Mouse (Mus musculus) embryonic facial prominence, embryonic 15.5 days (tissue): ENCODE data around the gene Taldo1. TPM values are rescaled to one million over a fixed set of nuclear protein-coding genes. Genes with fewer than 3 reads are reported as not detected.

Experiments used
- ATAC-seq: fragments of 200-750 bp; cut with Nextera tagmentation; 2 replicates; pipeline ENCODE4 v1.8.0; 2017; ENCODE audit warnings: low read depth, moderate TSS enrichment; ENCODE audit not compliant: insufficient number of reproducible peaks, low FRiP score, low TSS enrichment
- H3K27ac ChIP-seq: fragments of 300-500 bp; sonication (generic); replicated peaks from 2 replicates; pipeline ENCODE4 v1.5.1; 2015; ENCODE audit warnings: mild to moderate bottlenecking, inconsistent platforms
- H3K27me3 ChIP-seq: fragments of 300-500 bp; sonication (generic); 2 replicates; pipeline ENCODE4 v1.6.1; 2015; ENCODE audit warnings: inconsistent platforms
- H3K36me3 ChIP-seq: fragments of 300-500 bp; sonication (generic); 2 replicates; pipeline ENCODE4 v1.6.1; 2015; ENCODE audit warnings: mild to moderate bottlenecking, inconsistent platforms
- H3K4me1 ChIP-seq: fragments of 300-500 bp; sonication (generic); 2 replicates; pipeline ENCODE4 v1.6.1; 2015; ENCODE audit warnings: inconsistent platforms
- H3K4me2 ChIP-seq: fragments of 300-500 bp; sonication (generic); replicated peaks from 2 replicates; pipeline ENCODE4 v1.6.1; 2015; ENCODE audit warnings: mild to moderate bottlenecking, inconsistent platforms
- H3K4me3 ChIP-seq: fragments of 300-500 bp; sonication (generic); replicated peaks from 2 replicates; pipeline ENCODE4 v1.5.1; 2015; ENCODE audit warnings: mild to moderate bottlenecking, inconsistent platforms
- H3K9ac ChIP-seq: fragments of 300-500 bp; sonication (generic); 2 replicates; pipeline ENCODE4 v1.6.1; 2015; ENCODE audit warnings: inconsistent platforms
- H3K9me3 ChIP-seq: fragments of 300-500 bp; sonication (generic); replicated peaks from 2 replicates; pipeline ENCODE4 v1.6.1; 2016; ENCODE audit warnings: inconsistent platforms
- WGBS: fragments of 180-500 bp; shearing (Covaris S2); methylation state at CpG from one replicate; pipeline ENCODE4 v1.1.7; 2015; 5-methylcytosine and 5-hydroxymethylcytosine counted together
- polyA plus RNA-seq: library from polyadenylated mRNA; unstranded; fragments of >200 nt; fragmentation: Nextera tagmentation; extraction: Ambion mirVana; gene quantifications from 2 replicates; pipeline ENCODE4 v1.2.1, GENCODE M21; 2015

The Taldo1 gene
- polyA plus RNA-seq, 1 experiment from 2014 or later, result 280 TPM

DNA sequence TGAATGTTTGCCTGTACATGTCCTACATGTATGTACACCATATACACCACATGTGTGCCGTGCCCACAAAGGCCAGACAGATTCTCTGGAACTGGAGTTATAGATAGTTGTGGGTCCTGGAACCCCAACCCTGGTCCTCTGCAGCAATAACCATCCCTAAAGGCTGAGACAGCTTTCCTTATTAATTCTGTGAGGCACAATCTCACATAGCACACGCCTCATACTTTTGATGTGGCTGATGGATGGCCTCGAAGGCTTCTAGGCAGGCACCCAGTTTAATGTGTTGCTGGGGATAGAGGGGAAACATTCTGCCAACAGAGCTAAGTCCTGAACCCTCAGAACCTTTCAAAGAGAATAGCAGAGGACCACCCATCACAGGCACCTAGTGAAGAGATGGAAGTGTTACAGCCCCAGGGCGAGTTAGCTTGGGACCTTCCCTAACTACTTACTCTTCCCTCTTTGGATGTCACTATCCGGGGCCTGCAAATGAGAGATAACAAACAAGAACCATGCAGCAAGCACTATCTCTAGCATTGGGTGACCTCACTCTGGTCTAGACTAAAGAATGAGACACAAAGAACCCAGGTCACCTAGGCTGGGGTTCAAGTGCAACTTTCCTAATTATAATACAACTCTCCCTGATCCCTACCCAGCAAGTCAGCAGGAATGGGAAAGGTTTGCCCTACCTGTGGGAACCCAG, 27.5 kb upstream of the Taldo1 start:
- no peak for ATAC-seq
- H3K27ac ChIP-seq, result no peak overlapping the region
- 0 out of 2 replicates have a peak, but pooled peaks cover 8% of the 10 kb centered on the region for H3K4me1 ChIP-seq
- H3K36me3 ChIP-seq, result no peaks in the 10 kb centered on the region
- no peaks in the 10 kb centered on the region for H3K9me3 ChIP-seq
- H3K27me3 ChIP-seq, result peaks cover 25% of the 10 kb centered on the region
- 74% methylated on average over 5 of the region's 5 CpGs for WGBS
- no peak overlapping the region for H3K9ac ChIP-seq
- H3K4me2 ChIP-seq, result no peak overlapping the region
- no peak overlapping the region for H3K4me3 ChIP-seq

DNA sequence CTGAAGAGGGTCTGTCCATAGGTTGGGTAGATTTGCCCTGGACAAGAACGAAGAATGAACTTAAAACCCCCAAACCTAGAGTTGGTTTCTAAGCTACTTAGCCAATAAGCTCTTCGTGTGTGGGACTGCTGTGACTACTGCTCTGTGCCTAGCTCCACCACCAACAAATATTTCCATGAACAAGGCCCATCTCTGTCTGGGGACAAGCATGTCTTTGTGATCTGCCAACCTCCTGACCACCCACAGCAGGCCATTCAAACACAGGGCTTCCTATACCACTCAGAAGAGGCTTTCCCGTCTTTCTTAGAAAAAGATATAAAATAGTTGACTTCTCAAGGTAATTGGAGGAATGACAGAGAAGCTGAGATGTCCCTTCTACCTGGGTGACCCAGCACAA, 27.0 kb upstream of the Taldo1 start:
- no peak overlapping the region for H3K9ac ChIP-seq
- H3K27me3 ChIP-seq, result peaks cover 25% of the 10 kb centered on the region
- no peak overlapping the region for H3K4me3 ChIP-seq
- H3K36me3 ChIP-seq, result no peaks in the 10 kb centered on the region
- 0 out of 2 replicates have a peak, but pooled peaks cover 8% of the 10 kb centered on the region for H3K4me1 ChIP-seq
- 46% methylated on average over 3 of the region's 3 CpGs for WGBS
- H3K4me2 ChIP-seq, result no peak overlapping the region
- H3K27ac ChIP-seq, result no peak overlapping the region
- no peaks in the 10 kb centered on the region for H3K9me3 ChIP-seq
- no peak for ATAC-seq

DNA sequence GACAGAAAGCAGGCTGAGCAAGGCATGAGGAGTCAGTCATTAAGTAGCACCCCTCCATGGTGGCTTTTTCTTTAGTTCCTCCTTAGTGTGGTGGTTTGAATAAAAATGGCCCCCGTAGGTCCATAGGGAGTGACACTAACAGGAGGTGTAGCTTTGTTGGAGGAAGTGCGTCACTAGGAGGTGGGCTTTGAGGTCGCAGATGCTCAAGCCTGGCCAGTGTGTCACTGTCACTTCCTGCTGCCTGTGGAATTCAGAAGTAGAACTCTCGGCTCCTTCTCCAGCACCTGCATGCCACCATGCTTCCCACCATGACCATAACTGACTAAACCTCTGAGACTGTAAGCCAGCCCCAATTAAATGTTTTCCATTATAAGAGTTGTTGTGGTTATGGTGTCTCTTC, 24.6 kb upstream of the Taldo1 start:
- no peak for ATAC-seq
- Histone ChIP-seq H3K36me3 (no peaks in the 10 kb centered on the region), H3K4me1 (no peaks in the 10 kb centered on the region), H3K4me2 (no peak overlapping the region), H3K27ac (no peak overlapping the region), H3K9ac (no peak overlapping the region), H3K9me3 (no peaks in the 10 kb centered on the region), H3K27me3 (peaks cover 2% of the 10 kb centered on the region; the same call in 1 of the 2 replicates), H3K4me3 (no peak overlapping the region)
- 74% methylated on average over 4 of the region's 4 CpGs for WGBS

DNA sequence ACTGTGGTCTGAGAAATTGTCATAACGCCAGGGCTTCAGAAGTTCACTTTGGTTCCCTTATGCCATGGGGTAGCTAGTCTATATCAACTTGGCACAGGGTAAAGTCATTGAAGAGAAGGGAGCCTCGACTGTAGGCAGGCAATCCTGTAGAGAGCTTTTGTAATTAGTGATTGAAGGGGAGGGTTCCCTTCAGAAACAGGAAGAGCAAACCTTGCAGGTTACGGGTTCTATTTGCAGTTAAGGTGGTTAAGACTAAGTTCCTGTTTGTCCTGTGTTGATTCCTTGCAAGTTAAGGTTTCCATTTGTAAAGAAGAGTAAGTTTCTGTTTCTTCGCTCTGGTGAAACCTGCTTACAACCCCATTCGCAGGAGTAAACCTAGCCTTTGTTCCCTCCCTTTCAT, 22.1 kb upstream of the Taldo1 start:
- 70% methylated on average over 5 of the region's 5 CpGs for WGBS
- Histone ChIP-seq H3K4me1 (no peaks in the 10 kb centered on the region), H3K4me3 (no peak overlapping the region), H3K36me3 (no peaks in the 10 kb centered on the region), H3K4me2 (no peak overlapping the region), H3K27ac (no peak overlapping the region), H3K9me3 (no peaks in the 10 kb centered on the region), H3K9ac (no peak overlapping the region), H3K27me3 (no peaks in the 10 kb centered on the region)
- no peak for ATAC-seq

DNA sequence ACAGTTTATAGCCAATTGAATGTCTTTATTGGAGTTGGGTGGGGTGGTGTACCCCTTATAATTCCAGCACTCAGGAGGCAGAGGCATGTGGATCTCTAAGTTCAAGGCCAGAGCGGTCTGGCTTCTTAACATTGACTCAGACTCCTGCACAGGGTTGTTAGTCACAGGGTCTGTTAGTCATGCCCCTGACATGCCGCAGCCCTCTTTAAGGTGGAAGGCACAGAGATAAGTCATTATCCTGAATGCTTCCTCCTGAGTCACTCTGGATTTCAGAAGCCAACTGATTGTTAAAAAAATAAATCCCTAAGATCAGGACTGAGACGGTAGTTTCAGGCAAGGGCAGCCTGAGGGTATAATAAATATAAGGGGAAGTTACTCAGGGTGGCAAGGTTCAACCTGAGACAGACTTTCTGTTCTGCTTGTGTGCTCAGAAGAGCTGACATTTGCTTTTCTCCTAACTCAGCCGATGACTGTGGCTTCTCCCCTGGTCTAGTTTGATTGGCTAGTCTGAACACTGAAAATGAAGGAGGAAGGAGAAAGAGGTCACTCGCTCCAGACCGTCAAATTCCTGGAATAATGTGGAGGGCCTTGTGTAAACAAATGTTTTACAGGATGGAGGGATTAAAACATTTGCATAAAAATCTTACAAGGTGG, 19.9 kb upstream of the Taldo1 start:
- Histone ChIP-seq H3K9ac (no peak overlapping the region), H3K27ac (no peak overlapping the region), H3K36me3 (no peaks in the 10 kb centered on the region), H3K4me1 (no peaks in the 10 kb centered on the region), H3K4me3 (no peak overlapping the region), H3K4me2 (no peak overlapping the region), H3K27me3 (no peaks in the 10 kb centered on the region), H3K9me3 (no peaks in the 10 kb centered on the region)
- 47% methylated on average over 6 of the region's 6 CpGs for WGBS
- ATAC-seq, result no peak

DNA sequence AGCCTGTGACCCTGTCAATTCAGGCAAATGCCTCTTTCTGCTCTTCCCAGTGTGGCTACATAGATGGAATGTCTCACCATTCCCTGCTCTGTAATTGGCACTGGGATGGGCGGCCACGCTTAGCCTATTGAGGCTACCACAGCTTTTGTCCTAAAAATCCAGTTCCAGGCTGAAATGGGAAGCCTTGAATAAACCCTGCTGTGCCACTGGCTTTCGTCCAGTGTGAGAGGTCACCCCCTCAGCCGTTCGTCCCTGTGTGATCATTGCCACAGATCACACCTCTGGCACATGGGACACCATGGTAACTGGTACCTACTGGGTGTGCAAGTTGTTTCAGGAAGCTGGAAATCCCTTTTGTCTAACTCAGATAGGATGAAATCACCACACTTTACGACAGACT, 18.4 kb upstream of the Taldo1 start:
- Histone ChIP-seq H3K27me3 (no peaks in the 10 kb centered on the region), H3K36me3 (no peaks in the 10 kb centered on the region), H3K9me3 (no peaks in the 10 kb centered on the region), H3K27ac (no peak overlapping the region), H3K4me3 (no peak overlapping the region), H3K9ac (no peak overlapping the region), H3K4me2 (no peak overlapping the region), H3K4me1 (no peaks in the 10 kb centered on the region)
- ATAC-seq, result no peak; the same call in 1 of the 2 replicates
- 78% methylated on average over 6 of the region's 6 CpGs for WGBS

DNA sequence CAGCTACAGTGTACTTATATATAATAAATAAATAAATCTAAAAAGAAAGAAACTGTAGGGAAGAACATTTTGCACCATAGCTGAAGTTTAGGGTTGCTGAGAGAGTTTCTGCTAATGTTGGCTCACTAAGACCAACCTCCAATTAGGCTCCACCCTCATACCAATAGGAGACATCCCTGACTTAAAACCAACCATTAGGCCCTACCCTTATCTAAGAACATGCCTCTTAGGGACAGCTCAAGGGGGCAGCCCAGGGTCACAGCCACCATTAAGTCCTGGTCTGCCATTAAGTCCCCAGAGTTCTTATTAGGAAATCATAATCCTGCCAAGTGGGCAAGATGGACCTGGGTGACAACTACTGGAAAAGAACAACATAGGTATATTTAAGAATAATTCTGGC, 17.6 kb upstream of the Taldo1 start:
- Histone ChIP-seq H3K9ac (no peak overlapping the region), H3K27ac (no peak overlapping the region), H3K4me3 (no peak overlapping the region), H3K4me2 (no peak overlapping the region), H3K27me3 (no peaks in the 10 kb centered on the region), H3K9me3 (no peaks in the 10 kb centered on the region), H3K4me1 (no peaks in the 10 kb centered on the region), H3K36me3 (no peaks in the 10 kb centered on the region)
- no peak for ATAC-seq

DNA sequence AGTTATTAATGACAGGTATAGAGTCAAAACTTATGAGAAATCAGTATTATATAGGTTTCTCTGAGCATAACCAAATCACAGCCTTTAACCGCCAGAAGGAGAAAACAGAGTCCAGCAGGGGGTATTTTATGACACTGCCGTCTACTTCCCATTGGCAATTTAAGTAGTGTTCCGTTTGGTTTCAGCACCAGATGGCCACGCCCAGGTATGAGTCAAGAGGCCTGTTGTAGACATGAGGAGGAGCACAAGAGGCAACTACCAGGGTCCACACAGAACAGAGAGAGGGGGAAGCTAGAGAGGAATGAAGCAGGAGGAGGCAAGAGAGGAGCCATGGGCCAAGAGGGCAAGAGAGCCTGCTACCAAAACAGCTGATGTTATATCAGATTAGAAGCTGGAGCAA, 12.4 kb upstream of the Taldo1 start:
- ATAC-seq, result no peak
- Histone ChIP-seq H3K4me2 (no peak overlapping the region), H3K36me3 (no peaks in the 10 kb centered on the region), H3K27ac (no peak overlapping the region), H3K27me3 (no peaks in the 10 kb centered on the region), H3K4me3 (no peak overlapping the region), H3K9ac (no peak overlapping the region), H3K4me1 (no peaks in the 10 kb centered on the region), H3K9me3 (no peaks in the 10 kb centered on the region)
- 58% methylated on average over 4 of the region's 4 CpGs for WGBS

DNA sequence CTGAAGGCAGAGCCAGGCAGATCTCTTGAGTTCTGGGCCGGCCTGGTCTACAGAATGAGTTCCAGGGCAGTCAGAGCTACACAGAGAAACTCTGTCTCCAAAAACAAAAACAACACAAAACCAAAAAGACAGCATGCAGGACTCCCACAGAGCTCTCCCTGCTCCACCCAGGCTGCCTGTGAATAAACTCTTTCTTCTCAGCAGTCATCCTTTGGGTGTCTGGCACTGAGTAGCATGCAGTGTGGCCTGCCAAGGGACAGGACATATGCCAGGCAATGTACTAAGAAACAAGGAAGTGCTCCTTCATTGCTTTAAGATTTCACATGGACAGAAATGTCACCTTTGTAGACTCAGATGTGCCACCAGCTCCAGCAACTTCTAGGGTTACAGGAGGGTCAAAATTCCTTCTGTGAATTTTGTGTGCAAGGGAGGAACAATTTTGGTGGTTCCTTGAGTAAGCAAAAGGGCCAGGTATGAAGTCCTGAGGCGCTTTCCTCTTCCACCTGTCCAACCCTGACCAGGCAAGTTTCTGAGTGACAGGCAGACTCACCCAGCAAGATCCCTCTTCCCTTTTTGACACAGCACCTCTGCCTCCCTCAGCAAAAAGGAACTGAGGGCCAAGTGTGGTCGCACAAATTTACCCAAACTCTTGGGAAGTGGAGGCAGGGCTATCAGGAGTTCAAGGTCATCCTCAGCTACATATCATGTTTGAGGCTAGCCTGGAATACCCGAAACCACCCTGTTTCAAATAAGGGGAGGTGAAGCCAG, 10.7 kb upstream of the Taldo1 start:
- no peaks in the 10 kb centered on the region for H3K27me3 ChIP-seq
- no peak for ATAC-seq
- H3K4me1 ChIP-seq, result no peaks in the 10 kb centered on the region
- H3K9me3 ChIP-seq, result no peaks in the 10 kb centered on the region
- no peak overlapping the region for H3K4me2 ChIP-seq
- no peak overlapping the region for H3K27ac ChIP-seq
- H3K36me3 ChIP-seq, result no peaks in the 10 kb centered on the region
- no peak overlapping the region for H3K9ac ChIP-seq
- WGBS, result 60% methylated on average over 4 of the region's 4 CpGs
- H3K4me3 ChIP-seq, result no peak overlapping the region

DNA sequence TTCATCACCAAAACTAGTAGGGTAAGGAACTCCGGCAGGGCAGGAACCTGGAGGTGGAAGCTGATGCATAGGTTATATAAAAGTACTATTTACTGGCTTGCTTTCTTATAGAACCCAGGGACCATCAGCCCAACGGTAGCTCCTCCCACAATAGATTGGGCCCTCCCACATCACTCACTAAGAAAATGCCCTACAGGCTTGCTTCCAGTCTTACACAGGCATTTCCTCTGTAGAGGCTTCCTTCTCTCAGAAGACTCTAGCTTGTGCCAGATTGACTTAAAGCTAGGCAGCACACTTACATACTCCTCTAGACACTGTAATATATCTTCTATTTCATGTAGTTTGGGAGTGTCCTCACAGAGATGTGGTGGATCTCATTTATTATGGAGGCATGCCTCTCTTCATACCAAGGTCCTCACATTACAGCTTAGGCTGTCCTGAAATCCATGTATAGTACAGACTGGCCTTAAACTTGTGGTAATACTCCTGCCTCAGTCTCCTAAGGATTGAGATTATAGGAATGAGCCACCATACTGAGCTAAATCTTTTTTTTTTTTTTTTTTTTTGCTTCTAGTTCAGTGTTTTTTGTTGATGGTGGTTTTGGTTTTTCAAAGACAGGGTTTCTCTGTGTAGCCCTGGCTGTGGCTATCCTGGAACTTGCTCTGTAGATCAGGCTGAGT, 4.1 kb upstream of the Taldo1 start:
- Histone ChIP-seq H3K27ac (no peak overlapping the region), H3K4me3 (no peak overlapping the region), H3K9me3 (no peaks in the 10 kb centered on the region), H3K36me3 (no peaks in the 10 kb centered on the region), H3K9ac (no peak overlapping the region), H3K27me3 (no peaks in the 10 kb centered on the region), H3K4me2 (no peak overlapping the region), H3K4me1 (peaks cover 9% of the 10 kb centered on the region)
- no peak for ATAC-seq
- WGBS, result 47% methylated on average over 2 of the region's 2 CpGs

DNA sequence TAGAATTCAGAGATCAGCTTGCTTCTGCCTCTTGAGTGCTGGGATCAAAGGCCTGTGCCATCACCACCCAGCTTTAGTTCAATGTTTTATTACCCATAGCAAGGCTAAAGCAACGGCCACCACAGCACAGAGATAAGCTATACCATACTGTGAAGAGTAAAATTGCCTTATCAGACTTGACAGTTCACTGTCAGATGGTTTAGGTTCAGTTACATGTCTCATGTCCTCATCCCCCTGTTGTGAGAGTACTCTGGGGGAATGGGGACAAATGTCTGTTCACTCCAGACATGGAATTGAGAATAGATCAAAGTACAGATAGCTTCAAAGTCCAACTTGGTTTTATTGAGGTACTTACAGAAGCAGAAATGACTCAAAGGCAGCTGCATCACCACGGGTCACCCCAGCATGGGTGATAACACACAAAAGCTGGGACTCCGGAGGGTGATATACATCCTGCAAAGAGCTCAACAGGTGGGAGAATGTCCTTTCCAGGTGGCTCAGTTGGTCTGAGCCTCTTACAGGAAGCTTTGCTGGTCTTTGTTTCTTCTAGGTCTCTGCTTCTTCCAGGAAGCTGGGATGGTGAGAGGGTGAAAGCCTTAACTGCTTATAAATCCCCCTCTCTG, 3.4 kb upstream of the Taldo1 start:
- Histone ChIP-seq H3K4me3 (no peak overlapping the region), H3K27ac (no peak overlapping the region), H3K27me3 (no peaks in the 10 kb centered on the region), H3K36me3 (no peaks in the 10 kb centered on the region), H3K4me1 (peaks cover 12% of the 10 kb centered on the region), H3K9ac (no peak overlapping the region), H3K9me3 (no peaks in the 10 kb centered on the region), H3K4me2 (no peak overlapping the region)
- ATAC-seq, result no peak
- 67% methylated on average over 3 of the region's 3 CpGs for WGBS
